Mouse (Mus musculus) adrenal gland, postnatal 25 days (tissue): ENCODE measurements at regions not wholly inside any gene's neighbourhood (a gene's known extent, or its start where the extent isn't known, plus 50 kb on each side); places are given as distances from the start of the nearest gene placed in this dataset.

ENCODE experiments used
- DNase-seq: peaks from one replicate; pipeline ENCODE4 v3.0.0; 2021; ENCODE audit warnings: mixed read lengths

DNA sequence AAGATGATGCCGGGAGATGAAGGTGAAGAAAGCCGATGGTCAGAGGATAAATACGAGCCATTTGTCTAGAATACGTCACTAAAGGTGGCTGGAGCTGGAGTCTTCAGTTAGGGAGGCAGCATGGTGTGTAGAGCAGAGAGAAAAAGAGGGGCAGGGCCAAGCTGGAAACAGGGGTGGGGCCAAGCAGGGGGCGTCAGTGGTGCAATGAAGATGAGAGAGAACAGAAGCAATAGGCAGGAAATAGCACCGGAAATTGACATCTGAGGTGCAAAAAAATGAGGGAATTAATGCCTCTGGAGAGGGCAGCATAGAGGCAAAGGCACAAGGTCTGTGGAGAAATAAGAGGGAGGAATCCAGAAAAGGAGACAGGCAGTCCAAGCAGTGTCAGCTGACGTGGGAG, 165.4 kb downstream of the Zfp36l2 start:
- no peak for DNase-seq

DNA sequence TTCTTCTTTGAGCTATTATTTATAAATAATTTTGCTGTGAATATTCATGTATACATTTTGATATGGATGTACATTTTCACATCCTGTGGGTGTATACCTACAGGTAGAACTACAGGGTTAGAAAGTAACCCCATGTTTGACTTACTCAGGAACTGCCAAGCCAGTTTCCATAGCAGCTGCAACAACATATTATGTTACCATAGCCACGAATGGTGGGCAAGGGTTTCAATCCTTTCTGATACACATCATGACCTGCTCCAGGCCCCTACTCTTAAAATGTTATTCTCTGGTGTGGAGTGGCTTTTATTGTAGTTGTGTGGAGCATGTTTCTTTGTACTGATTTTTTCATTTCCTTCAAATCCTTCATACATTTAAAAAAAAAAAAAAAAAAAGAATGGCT, 168.9 kb downstream of the Zfp36l2 start:
- DNase-seq: no peak

DNA sequence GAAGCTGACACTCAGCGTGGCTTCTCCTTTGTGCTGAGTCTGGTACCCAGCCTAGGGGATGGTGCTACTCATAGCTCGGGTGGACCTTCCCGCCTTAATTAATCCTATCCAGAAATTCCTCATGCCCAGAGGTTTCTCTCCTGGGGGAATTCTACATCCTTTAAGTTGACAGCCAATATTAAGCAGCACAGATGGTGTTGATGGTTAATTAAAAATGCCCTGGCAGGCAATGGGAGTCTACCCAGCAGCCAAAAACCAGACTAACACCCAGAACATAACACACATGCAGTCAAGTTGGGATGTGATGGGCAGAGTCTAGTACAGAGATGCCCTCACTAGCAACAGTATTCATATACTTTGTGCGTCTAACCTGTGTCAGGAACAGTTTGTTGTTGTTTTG, 169.9 kb downstream of the Zfp36l2 start:
- no peak for DNase-seq

DNA sequence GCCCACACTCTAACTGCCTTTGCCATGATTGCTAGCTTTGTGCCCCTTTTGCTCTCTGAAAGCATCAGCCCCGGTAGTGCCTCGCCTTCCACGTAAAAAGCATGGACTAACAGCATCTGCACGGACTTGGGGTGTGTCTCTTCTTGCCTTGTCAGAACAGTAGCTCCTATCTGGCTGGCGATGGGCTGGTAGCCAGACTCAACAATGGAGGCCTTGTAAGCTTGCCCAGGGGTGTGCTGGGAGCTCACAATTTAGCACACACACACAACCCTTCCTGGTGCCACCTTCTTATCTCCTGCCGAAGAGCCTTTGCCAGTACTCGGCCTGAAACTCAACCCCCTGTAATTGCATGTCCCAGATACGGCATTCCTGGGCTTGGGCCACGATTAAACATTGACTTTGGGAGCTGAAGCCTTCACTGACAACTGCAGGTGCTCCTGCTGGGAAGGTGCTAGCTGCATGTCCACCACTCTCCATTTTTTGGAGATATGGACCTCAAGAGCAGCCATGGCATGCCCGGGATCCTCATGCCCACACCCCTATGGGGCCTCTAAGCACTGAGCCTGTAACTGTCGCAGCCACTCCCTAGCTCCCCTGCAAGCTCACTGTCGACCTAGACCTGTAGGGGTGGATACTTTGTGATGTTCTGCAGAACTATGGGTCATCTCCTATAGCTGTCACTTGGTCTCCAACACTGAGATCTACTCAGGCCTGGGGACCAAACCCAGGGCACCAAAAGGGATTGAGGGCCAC, 166.7 kb upstream of the Haao start:
- DNase-seq: no peak

DNA sequence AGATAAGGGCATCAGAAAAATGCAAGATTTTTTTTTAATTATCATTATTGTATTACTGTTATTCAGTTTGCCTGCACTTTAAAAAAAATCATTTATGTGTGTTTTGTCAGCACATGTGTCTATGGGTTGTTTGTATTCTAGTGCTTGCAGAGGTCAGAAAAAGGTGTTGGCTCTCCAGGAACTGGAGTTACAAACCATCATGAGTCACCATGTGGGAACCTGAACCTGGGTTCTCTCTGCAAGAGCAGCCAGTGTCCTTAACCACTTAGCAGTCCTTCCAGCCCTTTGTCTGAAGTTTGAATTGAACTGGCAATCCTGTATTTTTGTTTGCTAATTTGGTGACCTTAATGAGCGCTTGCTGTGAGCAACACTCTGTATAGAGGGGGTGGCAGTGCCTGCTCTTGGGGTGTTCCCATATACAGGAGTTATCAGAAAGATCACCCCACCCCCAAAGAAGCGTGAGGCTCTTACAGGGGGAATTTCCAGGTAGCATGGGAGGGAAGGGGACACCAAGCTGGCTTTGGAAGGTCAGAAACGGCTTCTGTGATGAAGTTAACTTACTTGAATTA, 162.8 kb upstream of the Haao start:
- no peak for DNase-seq

DNA sequence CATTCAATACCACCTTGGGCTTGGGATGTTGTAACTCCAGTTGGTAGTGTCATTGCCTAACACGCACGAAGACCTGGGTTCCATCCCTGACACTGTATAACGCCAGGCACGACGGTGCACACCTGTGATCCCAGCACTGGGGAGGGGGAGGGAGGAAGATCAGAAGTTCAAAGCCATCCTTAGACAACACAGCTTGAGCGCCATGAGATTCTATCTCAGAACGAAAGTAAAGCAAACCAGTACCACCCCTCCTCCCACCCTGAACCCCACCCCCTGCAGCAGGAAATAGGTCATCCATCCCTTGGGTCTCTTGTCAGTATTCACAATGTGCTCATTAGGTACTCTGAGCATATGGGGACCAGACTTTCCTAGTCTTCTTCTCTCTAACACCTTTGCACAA, 162.2 kb upstream of the Haao start:
- DNase-seq: no peak

DNA sequence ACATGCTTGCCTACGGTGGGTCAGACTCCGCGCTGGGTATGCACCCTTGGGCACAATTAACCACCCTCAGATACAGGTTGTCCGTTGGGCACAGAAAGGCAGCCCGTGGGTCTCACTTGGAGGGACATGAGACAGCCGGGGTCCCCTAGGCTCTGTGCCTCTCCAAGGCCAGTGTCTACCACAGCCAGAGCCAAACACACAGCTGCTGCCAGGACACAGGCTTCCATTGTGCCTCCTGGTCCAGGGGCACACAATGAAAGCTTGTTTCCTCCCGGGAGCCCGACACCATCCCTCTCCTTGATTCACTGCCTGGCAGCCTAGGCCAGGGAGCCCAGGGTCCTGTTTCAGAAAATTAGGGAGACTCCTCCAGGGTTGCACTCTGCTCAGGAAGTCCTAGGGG, 161.4 kb upstream of the Haao start:
- DNase-seq: no peak

DNA sequence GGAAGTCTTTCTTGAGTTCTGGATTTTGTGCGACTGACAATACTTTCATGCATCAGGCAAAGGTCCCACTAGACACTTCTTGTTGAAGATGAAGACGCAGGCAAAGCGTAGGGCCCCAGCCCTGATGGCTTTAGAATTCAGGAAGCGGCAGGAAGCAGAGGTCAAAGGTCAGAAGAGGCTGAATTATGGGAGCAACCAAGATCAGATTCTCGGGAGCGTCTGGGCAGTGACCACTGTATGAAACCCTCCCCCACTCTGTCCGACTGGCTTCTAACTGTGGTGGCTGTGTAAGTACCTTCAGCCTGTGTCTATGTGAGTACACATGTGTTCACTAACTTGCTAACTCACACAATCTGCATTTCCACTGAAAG, 160.9 kb upstream of the Haao start:
- no peak for DNase-seq

DNA sequence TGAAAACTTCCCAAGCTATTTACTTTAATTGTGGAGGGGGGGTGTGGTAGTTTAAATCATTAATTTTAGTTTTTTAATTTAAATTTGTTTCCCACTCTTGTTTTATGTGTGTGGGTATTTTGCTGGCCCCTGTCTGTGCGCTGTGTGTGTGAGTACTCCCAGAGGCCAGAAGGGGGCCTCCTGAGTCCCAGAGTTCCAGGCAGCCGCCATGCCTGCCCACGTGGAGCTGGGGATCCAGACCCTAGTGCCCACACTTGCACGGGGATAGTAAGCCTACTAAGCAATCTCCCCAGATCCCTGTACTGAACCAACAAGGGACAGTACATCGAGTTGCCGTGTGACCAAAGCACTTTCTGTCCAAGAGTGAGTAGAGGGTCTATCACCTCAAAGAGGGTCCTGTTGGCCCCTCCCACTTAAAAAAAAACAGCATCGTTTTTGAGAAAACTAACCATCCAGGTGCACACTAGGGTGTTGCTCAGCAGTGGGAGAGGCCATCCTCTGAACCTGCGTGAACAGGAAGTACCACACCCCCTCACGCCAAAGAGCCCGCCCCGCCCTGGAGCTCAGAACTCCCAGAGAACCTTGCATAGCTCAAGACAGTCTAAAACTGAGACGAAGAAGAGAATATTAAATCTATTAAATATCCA, 160.4 kb upstream of the Haao start:
- no peak for DNase-seq

DNA sequence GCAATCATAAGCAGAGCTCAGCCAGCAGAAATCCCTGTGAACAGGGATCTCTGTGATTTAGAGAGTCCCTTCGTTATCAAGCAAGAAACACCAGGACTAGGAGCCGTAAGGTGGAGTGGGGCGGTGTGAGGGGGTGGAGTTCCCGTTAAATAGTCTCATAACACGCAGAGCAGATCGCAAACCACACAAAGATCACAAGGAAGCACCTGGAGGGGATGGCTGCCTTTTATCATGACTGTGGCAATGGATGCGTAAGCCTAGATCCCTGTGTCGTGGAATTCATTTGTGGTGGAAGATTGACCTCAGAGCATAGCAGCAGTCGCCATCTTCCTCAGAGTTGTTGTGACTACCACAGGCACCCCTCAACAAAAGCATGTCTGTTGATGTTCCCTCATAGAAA, 159.0 kb upstream of the Haao start:
- no peak for DNase-seq

DNA sequence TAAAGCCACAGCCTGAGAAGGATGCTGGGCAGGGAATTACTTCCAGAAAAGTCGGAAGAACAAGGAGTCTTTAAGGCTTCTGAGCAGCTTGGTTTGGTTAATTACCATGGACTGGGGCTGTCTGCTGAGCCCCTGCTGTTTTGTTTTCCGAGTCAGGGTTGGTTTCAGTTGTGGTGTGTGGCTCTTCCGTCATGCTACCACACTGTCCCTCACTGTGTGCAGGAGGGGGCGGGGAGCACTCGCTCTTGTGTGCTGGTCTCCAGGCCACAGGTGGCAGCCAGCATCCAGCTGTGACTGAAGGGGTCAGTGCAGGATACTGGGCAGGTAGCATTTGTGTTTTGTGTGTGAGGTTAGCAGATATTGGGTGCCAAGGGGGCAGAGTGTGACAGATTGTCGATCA, 156.5 kb upstream of the Haao start:
- no peak for DNase-seq

DNA sequence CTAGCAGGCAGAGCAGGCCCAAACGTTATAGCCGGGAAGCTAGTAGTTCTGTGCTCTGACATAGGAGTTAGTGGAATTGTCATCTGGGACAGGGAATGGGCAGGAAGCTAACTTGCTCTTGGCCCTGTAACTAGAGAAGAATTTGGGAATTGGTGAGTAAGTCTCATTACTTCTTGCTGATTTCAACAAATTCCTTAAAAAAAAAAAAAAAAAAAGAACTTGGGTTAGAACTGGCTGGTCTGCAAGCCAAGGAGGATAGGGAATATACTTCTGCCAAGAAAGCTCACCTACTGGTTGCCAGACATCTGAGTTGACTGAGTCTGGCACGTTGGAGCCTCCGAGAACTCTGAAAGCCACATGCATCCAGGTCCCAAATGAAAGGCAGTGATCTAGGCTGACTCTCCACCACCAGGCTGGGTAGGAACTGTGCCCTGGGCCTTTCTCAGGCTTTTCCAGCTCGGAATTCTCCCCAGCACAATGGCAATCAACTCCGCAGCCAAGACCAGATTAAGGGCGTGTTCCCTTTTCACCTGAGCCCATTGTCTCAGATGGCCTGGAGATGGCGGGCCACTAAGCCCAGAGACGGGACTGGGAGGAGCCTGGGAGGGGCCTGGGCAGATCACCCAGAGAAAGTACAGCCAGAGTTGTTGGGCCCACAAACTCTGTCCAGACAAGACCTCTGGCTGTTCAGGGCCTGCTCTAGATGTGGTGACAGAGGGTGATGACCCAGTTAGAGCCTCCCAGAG, 155.9 kb upstream of the Haao start:
- DNase-seq: no peak

DNA sequence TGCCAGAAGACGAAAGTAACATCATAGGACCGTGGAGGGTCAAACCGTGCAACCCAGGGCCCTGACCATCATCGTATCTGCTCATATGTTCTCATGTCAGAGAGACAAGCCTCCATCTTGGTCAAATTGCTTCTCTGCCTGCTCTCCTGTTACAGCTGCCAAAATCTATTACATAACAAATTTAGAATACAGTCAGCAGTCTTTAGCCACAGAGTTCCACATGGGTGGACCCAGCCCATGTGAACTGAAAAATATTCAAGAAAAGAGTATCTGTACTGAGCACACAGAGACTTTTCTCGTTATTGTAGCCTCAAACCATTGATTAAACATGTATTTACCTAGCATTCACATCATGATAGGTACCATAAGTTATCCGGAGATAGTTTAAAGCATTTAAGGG, 155.2 kb upstream of the Haao start:
- no peak for DNase-seq

DNA sequence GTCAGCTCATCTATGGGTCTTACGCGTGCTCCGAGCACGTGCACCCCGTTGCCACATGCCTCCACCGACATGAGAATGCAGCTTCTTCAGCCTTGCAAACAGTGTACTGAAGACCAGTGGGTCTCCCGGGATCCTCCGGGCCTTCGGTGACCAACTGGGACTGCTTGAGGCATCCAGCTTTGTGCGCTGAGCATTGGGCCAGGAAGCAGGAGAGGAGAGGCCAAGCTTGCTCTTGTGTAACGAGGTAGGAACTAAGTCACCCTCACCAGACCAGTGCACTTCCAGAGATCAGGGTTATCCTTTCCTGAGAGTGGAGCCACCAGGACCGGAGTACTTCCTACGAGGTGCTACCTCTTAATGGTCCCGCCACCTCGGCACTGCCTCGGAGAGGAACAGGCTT, 154.6 kb upstream of the Haao start:
- DNase-seq: no peak

DNA sequence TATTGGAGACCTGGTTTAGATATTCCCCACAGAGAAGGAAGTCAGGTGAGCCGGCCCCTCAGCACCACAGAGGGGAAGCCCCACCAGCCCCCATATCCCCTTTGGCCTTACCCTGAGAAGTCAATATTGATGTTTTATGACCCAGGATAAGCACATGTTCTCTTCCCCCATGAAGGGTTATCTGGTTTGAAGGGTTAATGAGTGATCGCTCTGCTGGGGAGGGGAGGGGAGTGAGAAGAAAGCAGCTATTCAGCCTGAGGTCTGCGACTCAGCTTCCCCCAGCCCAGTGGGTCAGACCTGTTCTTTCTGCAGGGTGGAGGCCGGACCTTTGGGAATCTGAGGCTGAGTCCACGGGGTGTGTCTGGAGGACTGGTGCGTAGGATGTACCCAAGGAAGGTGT, 152.4 kb upstream of the Haao start:
- DNase-seq: no peak

DNA sequence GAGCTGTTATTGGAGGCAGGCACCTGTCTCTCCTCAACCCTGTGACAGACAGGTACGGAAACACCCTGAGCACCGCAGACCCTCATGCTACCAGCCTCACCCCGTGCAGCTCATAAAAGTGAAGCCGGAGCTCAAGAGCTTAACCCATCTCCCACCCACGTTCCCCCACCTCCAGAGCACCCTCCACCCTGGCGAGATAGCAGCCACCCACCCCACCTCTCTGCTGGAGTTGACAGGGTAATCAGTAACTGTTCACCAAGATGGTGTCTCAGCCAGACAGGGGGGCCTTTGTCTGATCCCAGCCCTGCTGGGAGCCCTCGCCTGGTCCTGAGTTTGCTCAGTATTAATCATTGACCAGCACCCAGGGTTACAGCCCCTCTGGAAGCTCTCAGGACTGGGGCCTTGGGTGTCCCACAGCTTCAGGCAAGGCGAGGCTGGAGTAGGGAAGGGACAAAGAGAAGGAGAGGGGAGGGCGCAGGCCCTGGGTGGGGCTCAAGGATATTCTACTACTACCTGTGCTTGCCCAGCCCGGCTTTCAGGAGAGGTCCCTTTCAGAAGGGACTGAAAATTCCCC, 151.3 kb upstream of the Haao start:
- no peak for DNase-seq

DNA sequence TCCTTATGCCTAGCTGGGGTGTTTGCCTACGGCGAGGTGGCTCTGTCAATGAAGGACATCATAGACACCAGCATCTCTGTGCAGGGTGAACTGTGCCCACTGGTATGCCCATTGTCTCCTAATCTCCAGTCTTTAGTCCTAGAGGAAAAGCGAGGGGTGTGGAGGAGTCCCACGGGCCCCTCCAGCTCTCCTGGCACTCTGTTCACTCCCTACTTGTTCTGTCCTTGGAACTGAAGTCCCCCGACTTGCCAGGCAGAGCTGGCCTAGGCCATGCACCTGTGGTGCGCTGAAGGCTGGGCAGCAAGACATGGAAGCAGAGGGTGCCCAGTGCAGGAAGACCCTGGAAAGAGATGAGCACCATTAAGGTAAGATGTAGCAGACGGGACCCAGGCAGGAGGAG, 150.6 kb upstream of the Haao start:
- no peak for DNase-seq

DNA sequence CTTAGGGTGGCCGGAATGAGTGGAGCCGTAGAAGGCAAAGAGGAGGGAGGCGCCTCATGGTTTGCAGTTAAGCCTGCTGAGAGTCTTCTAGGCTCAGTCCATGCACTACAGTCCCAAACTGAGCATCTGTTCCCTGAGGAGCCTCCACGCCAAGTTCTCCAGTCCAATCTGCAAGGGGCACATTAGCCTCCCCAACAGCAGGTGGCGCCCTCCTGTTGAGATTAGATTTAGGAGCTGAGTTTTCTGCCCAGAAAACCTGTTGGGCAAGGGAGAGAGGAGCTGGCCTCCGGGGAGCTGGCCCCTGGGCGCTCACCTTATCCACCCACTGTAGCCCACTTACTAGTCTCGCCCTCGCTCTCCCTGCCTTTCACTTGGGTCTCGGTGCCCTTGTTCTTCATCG, 150.0 kb upstream of the Haao start:
- DNase-seq: peak; percentile 79

DNA sequence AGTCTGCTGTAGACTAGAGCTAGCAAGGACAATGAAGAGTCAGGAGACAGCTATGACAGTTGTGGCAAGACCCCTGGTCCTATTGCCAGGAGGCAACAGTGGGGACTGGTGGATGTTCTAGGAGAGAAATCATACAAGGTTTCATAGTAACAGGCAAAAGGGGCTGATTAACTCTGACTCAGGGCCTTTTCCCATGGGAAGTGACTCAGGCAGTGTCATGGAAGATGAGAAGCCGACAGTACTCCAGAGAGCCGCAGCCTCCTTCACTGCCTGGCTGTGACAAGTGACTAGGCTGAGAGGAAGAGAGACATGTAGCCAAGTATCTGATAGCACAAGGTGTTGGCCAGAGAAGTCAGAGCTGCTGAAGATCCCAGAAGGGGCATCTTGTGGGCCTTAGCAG, 145.3 kb upstream of the Haao start:
- DNase-seq: peak; percentile 20

DNA sequence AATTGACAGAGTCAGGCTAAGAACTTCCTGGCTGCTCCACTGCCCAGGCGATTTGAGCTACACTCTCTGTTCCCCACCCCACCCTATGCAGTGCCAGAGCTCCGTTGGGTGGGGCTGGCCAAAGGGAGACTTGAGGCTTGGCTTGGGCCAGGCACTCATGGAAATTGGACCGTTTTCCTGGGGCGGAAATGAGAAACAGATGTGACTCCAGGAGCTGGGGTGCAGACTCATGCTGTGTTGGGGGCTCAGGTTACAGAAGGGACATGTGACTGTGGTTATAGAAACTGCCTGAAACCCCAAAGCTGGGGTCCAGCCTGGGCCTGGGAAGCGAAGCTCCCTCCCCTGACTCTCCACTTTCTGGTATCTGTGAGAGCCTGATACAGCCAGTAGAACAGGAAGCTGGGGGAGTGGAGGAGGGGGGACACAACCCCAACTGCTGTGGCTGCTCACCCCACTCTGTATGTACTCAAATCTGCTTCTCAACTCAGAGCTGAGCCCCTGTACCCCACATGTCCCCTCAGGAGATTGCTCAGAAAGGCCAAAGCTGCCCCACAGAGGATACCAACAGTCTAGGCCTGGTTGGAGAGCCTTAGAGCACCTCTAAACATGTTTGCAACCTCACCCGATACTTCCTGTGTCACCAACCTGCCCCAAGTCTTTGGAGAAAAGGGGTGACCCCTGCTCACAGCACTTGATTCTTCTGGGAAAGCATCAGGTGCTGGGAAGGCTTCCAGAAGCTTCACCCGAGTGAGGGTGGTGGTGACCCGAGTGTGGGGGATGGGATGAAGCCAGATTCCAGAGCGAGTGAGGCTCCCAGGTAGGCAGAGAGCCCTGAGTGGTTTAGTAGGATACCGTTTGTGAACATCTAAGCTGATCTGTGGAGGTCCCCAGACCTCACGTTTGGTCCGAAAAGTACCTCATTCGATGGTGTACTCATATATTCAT, 142.9 kb upstream of the Haao start:
- DNase-seq: peak; percentile 38

DNA sequence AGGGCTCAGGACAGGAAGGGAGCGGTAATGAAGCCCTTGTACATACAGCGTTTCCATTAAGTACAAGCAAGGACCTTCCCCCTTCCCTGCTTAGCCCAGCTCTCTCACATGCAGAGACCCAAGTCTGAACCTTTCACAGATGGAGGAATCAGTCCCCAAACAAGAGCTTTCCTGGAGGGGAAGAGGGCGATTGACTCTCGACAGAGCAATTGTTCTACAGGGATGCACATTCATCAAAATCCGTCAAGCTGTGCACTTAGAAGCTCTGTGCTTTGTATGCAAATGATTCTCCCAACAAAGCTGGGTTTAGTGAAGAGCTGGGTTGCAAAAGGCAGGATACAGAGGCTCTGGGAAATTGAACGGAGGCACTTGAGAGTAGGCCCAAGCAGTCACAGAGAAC, 141.1 kb upstream of the Haao start:
- DNase-seq: no peak

DNA sequence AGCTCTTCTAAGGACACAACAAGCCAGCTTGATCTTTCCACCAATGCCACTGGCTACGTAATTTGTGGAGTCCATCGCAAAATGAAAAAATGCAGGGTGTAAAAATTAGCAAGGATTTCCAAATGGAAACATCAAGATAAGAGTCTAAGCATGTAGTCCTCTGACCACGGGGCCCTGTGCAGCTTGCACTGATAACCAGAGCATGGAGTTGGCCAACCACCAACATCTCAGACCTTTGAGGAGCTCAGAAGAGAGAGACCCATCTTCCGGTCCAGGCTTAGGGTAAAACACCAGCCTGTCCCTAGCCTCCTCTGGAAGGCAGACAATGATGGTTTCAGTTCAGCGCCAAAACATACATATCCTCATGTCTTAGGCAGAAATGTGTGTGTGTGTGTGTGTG, 140.4 kb upstream of the Haao start:
- DNase-seq: no peak
